Mouse (Mus musculus): Measurements from ENCODE around the gene Ppp6r2. TPM values are rescaled to one million over a fixed set of nuclear protein-coding genes. Genes with fewer than 3 reads are reported as not detected.
A peak's percentile ranks its signal among the peaks of the same experiment; 100 is the strongest.

Gene Ppp6r2
- polyA plus RNA-seq, 1 experiment from 2014 or later = 67.7 TPM

DNA sequence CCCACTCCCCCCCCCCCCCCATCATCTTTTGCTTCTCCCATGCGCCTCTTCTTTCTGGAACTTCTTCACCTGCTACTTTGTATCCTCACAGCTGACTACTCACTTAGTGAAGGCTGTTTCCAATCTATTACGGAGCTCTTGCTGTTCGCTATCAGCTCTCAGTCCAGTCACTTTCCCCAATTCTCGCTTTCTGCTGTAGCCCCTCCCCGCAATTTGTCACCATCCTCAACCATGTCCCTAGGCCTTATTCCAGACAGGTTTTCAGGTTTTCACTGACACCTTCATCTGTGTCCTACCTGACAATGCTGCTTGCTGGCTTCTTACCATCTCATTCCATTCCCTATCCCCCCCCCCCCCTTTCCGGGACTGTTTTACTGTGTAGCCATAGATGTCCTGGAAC lies 1.1 kb downstream of the Ppp6r2 start:
- Histone ChIP-seq H3K36me3 (peaks cover 14% of the 10 kb centered on the region), H3K9ac (replicated peaks) (peak overlapping the region; percentile 99), H3K27me3 (replicated peaks) (no peaks in the 10 kb centered on the region), H3K4me3 (replicated peaks) (peak overlapping the region; percentile 97), H3K27ac (replicated peaks) (peak overlapping the region; percentile 92), H3K4me1 (peaks cover 45% of the 10 kb centered on the region), H3K9me3 (replicated peaks) (no peaks in the 10 kb centered on the region), H3K4me2 (peak overlapping the region; percentile 79)
- 0 out of 2 replicates have a peak, but pooled peaks have one; percentile 7 for ATAC-seq (ENCODE audit: low FRiP score)
- WGBS = 37% methylated on average over 6 of the region's 6 CpGs

DNA sequence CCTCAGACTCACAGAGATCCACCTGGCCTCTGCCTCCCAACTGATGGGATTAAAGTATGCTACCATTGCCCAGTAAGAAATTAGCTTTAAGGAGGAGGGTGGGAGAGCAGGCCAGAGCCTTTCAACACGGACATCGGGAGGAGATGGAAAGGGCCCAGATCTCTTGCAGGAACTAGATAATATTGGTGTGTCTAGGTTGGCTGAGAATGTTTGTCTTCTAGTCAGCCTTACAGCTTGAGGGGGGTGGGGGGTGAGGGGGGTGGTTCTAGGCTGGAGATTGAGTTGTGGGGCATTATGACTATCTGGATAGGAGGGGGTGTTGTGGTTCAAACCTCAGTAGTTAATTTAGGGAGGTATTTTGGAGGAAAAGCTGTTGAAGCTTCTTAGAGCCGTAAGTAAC lies 2.2 kb downstream of the Ppp6r2 start:
- Histone ChIP-seq H3K4me2 (peak overlapping the region; percentile 79), H3K4me1 (peaks cover 45% of the 10 kb centered on the region), H3K4me3 (replicated peaks) (no peak overlapping the region), H3K36me3 (peaks cover 14% of the 10 kb centered on the region), H3K9me3 (replicated peaks) (no peaks in the 10 kb centered on the region), H3K9ac (replicated peaks) (0 out of 2 replicates have a peak overlapping the region, but pooled peaks have one; percentile 28), H3K27ac (replicated peaks) (no peak overlapping the region), H3K27me3 (replicated peaks) (no peaks in the 10 kb centered on the region)
- ATAC-seq (ENCODE audit: low FRiP score) = no peak
- WGBS = 89% methylated on average over 3 of the region's 3 CpGs

DNA sequence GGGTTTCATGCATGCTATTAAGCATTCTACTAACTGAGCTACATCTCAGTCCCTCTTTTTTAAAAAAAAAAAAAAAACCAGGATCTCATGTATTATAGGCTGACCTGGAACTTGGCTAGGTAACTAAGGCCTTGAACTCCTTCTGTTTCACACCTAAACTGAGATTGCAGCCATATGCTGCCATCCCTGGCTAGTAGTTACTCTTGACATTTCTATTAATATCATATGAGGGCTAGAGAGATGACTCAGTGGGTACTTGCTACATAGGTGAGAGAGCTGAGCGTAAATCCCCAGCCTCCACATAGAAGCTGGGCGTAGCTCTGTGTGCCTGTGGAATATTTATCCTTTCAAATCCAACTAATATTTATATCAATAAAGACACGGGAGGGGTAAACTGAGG lies 3.6 kb downstream of the Ppp6r2 start:
- Histone ChIP-seq H3K9me3 (replicated peaks) (no peaks in the 10 kb centered on the region), H3K4me2 (no peak overlapping the region), H3K27ac (replicated peaks) (no peak overlapping the region), H3K9ac (replicated peaks) (no peak overlapping the region), H3K36me3 (peaks cover 14% of the 10 kb centered on the region), H3K4me3 (replicated peaks) (no peak overlapping the region), H3K4me1 (peaks cover 40% of the 10 kb centered on the region), H3K27me3 (replicated peaks) (no peaks in the 10 kb centered on the region)
- WGBS = 95% methylated on average over 3 of the region's 3 CpGs
- ATAC-seq (ENCODE audit: low FRiP score) = no peak

DNA sequence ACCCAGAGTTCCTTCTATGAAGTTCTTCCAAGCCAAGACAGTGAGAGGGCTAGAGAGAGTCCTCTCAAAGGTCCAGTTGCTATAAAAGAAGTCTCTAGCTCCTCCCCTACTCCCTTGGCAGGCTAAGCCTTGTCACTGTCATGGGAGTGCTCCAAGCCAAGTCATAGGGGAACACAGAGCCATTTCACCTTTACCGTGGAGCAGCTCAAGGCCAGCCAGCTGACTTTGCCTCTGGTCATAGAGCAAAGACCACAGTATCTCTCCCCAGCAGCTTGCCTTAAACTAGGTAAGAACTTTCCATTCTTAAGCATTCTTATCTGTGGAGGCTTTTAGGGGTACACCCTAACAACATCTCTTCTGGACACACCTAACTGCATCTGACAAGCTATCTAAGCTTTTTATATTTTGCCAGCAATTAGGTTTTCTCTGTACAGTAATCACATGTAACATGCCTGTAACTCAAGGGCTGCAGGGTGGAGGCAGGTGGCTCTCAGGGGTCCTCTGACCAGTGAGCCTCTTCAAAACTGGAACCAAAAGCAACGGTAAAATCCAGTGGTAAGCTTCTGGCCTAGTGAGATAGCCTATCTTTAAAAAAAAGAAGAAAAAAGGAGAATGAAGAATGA lies 4.4 kb downstream of the Ppp6r2 start:
- Histone ChIP-seq H3K36me3 (peaks cover 14% of the 10 kb centered on the region), H3K4me2 (no peak overlapping the region), H3K27ac (replicated peaks) (no peak overlapping the region), H3K4me3 (replicated peaks) (no peak overlapping the region), H3K9ac (replicated peaks) (no peak overlapping the region), H3K27me3 (replicated peaks) (no peaks in the 10 kb centered on the region), H3K9me3 (replicated peaks) (no peaks in the 10 kb centered on the region), H3K4me1 (peaks cover 36% of the 10 kb centered on the region)
- no peak for ATAC-seq (ENCODE audit: low FRiP score)
- WGBS = 88% methylated on average over 2 of the region's 2 CpGs

DNA sequence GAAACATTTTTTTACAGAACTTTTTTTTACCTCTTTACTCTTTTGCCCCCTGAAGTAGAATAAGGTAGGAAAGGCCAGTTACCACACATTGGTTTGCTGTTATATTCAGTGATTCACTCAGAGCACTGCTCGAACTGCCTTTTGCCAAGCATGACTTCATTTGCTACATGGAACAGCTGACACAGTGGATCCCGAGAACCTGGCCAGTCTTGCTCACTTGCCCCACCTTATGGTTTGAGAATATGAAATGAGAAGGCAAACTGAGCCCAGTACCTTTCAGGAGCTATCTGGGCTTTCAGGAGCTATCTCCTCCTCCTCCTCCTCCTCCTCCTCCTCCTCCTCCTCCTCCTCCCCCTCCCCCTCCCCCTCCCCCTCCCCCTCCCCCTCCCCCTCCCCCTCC lies 22.2 kb downstream of the Ppp6r2 start:
- Histone ChIP-seq H3K27me3 (replicated peaks) (no peaks in the 10 kb centered on the region), H3K4me3 (replicated peaks) (no peak overlapping the region), H3K4me1 (no peaks in the 10 kb centered on the region), H3K9me3 (replicated peaks) (no peaks in the 10 kb centered on the region), H3K9ac (replicated peaks) (no peak overlapping the region), H3K27ac (replicated peaks) (no peak overlapping the region), H3K36me3 (peaks cover 21% of the 10 kb centered on the region), H3K4me2 (no peak overlapping the region)
- ATAC-seq (ENCODE audit: low FRiP score) = no peak
- WGBS = 49% methylated on average over 2 of the region's 2 CpGs

DNA sequence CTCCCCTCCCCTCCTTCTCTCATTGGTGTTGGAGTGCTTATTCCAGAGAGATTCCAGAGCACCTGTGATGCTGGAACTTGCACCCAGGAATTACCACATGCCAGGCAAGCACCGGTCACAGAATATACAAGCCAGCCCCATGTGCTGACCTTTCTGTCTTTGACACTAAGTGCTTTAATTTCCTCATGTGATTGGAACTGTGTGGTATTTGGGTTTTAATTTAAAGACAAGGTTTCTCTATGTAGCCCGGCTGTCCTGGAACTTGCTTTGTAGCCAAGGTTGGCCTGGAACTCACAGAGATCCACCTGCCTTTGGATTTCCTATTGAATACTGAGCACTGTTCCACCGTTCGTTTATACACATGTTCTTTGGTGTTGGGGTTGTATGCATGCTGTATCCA lies 22.7 kb downstream of the Ppp6r2 start:
- H3K27ac ChIP-seq (replicated peaks) = no peak overlapping the region
- H3K9me3 ChIP-seq (replicated peaks) = no peaks in the 10 kb centered on the region
- no peak overlapping the region for H3K4me2 ChIP-seq
- no peak overlapping the region for H3K9ac ChIP-seq (replicated peaks)
- no peak for ATAC-seq (ENCODE audit: low FRiP score)
- H3K27me3 ChIP-seq (replicated peaks) = no peaks in the 10 kb centered on the region
- H3K36me3 ChIP-seq = peaks cover 21% of the 10 kb centered on the region
- H3K4me3 ChIP-seq (replicated peaks) = no peak overlapping the region
- H3K4me1 ChIP-seq = peaks cover 4% of the 10 kb centered on the region
- WGBS = 86% methylated on average over 4 of the region's 4 CpGs

DNA sequence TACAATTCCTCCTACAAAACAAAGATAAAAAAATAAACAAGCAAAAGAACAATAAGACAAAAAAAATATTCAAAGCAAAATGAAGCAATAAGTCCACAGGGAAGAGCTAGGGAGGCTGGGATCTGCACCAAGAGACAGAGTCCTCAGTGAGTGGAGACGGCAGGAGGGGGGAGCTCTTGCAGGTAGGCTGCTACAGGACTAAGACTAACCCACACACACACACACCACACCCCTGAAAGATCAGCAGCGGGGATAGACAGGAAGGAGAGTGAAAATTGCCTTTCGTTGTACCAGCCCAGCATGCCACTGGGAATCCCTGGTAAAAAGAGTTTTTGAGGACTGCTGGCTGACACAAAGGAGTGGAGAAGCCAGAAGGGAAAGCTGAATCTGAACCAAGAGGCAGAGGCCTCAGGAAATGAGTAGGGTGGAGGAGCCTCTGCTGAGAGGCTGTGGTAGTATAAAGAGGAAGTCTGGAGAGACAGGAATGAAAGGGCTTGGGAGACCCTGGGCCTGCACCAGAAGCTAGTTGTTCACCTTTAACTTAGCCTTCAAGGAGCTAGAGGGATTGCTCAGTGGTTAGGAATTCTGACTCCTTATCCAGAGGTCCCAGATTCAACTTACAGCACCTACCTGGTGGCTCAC lies 28.5 kb downstream of the Ppp6r2 start:
- Histone ChIP-seq H3K9ac (replicated peaks) (no peak overlapping the region), H3K9me3 (replicated peaks) (no peaks in the 10 kb centered on the region), H3K4me2 (no peak overlapping the region), H3K27me3 (replicated peaks) (no peaks in the 10 kb centered on the region), H3K4me1 (peaks cover 7% of the 10 kb centered on the region), H3K36me3 (peaks cover 33% of the 10 kb centered on the region), H3K4me3 (replicated peaks) (no peak overlapping the region), H3K27ac (replicated peaks) (no peak overlapping the region)
- ATAC-seq (ENCODE audit: low FRiP score) = no peak
- 63% methylated on average over 3 of the region's 3 CpGs for WGBS

DNA sequence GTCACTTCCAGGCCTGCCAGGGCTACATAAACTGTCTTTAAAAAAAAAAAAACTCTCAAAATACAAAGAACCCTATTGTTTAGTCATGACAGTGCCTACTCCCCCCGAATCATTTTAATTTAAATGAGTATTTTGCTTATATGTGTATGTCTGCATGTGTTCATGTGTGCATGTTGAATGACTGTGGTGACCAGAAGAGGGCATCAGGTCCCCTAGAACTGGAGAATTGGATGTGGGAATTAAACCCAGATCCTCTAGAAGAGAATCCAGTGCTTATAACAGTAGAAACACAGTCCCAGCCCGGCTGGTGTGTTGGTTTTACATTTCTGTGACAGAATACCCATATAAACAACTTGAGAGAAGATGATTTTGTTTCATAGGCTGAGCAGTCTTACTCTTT lies 29.7 kb downstream of the Ppp6r2 start:
- H3K36me3 ChIP-seq = peaks cover 41% of the 10 kb centered on the region
- no peak for ATAC-seq (ENCODE audit: low FRiP score)
- no peak overlapping the region for H3K4me3 ChIP-seq (replicated peaks)
- H3K4me2 ChIP-seq = no peak overlapping the region
- no peak overlapping the region for H3K27ac ChIP-seq (replicated peaks)
- H3K27me3 ChIP-seq (replicated peaks) = no peaks in the 10 kb centered on the region
- WGBS = 81% methylated on average over 2 of the region's 2 CpGs
- peaks cover 7% of the 10 kb centered on the region for H3K4me1 ChIP-seq
- H3K9me3 ChIP-seq (replicated peaks) = no peaks in the 10 kb centered on the region
- H3K9ac ChIP-seq (replicated peaks) = no peak overlapping the region

DNA sequence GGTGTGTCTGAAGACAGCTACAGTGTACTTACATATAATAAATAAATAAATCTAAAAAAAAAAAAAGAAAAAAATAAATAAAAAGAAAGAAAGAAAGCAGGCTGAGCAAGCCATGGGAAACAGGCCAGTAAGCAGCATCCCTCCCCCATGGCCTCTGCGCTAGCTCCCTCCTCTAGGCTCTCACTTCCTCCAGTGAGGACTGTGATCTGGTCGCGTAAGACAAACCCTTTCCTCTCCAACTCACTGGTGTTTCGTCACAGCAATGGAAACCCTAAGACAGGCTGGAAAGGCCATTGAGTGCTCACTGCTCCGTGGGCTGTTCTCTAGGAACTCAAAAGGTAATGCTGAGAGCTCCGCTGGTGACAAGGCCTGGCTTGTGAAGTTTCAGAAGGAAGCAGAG lies 37.7 kb downstream of the Ppp6r2 start:
- Histone ChIP-seq H3K4me1 (no peaks in the 10 kb centered on the region), H3K4me2 (no peak overlapping the region), H3K9ac (replicated peaks) (no peak overlapping the region), H3K27me3 (replicated peaks) (no peaks in the 10 kb centered on the region), H3K9me3 (replicated peaks) (no peaks in the 10 kb centered on the region), H3K4me3 (replicated peaks) (no peak overlapping the region), H3K36me3 (peaks cover 38% of the 10 kb centered on the region), H3K27ac (replicated peaks) (no peak overlapping the region)
- no peak for ATAC-seq (ENCODE audit: low FRiP score)
- WGBS = 85% methylated on average over 6 of the region's 6 CpGs

DNA sequence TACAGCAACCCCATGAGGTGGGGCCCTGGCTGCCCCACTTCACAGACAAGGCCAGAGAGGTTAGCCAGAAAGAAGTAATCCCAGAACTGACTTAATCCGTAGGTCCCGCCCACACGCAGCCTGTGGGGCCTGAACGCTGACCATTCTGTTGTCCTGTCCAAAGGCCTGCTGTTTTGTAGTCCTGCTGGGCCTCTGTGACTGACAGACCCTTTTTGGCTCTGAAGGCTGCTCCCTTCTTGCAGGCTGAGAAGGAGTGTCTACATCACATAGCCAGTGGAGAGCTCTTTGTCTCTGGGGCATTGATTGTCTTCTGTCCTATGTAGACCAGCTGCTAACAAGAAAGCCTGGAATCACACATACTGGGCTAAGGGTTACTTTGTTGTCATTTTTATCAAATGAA lies 44.0 kb downstream of the Ppp6r2 start:
- H3K4me3 ChIP-seq (replicated peaks) = no peak overlapping the region
- no peaks in the 10 kb centered on the region for H3K27me3 ChIP-seq (replicated peaks)
- H3K9me3 ChIP-seq (replicated peaks) = no peaks in the 10 kb centered on the region
- H3K27ac ChIP-seq (replicated peaks) = no peak overlapping the region
- no peak overlapping the region for H3K9ac ChIP-seq (replicated peaks)
- H3K4me1 ChIP-seq = no peaks in the 10 kb centered on the region
- ATAC-seq (ENCODE audit: low FRiP score) = no peak
- WGBS = 53% methylated on average over 4 of the region's 4 CpGs
- H3K4me2 ChIP-seq = no peak overlapping the region
- H3K36me3 ChIP-seq = peaks cover 63% of the 10 kb centered on the region

DNA sequence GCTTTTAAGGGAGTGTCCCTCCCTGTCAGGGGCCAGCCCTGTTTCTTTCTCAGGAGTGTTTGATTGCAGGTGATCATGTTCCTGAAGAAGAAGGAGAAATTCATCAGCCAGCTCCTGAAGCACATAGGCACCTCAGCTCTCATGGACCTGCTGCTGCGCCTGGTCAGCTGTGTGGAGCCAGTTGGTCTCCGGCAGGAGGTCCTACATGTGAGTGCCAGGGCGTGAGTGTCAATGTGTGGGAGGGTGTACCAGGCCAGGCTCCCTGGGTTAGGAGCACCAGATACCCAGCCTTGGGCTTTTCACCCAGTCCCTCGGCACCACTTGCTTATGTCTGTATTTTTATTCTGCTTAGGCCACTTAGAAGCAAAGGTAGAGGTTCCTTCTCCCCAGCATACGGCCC lies 47.6 kb downstream of the Ppp6r2 start:
- Histone ChIP-seq H3K9ac (replicated peaks) (no peak overlapping the region), H3K36me3 (peaks cover 73% of the 10 kb centered on the region), H3K4me1 (no peaks in the 10 kb centered on the region), H3K9me3 (replicated peaks) (no peaks in the 10 kb centered on the region), H3K4me3 (replicated peaks) (no peak overlapping the region), H3K27me3 (replicated peaks) (no peaks in the 10 kb centered on the region), H3K27ac (replicated peaks) (no peak overlapping the region), H3K4me2 (no peak overlapping the region)
- 93% methylated on average over 5 of the region's 5 CpGs for WGBS
- no peak for ATAC-seq (ENCODE audit: low FRiP score)

DNA sequence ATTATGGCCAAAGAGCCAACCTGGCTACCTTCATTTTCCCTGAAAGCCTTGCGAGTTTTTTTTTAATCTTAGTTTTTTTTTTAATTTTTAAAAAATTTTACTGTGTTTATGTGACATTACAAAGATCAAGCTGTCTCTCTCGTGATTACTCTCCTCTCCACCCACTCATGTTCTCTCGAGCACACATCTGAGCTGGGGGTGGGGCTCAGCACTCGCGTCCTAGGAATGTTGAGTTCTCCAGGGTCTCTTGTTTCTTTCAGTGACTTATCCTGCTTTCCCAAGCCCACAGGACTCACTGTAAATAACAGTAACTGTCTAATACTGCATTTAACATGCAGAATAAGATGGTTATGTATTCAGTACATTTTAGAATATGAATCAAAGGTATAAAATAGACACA lies 53.1 kb downstream of the Ppp6r2 start:
- Histone ChIP-seq H3K9ac (replicated peaks) (no peak overlapping the region), H3K27me3 (replicated peaks) (no peaks in the 10 kb centered on the region), H3K4me2 (no peak overlapping the region), H3K27ac (replicated peaks) (no peak overlapping the region), H3K9me3 (replicated peaks) (no peaks in the 10 kb centered on the region), H3K4me1 (no peaks in the 10 kb centered on the region), H3K4me3 (replicated peaks) (no peak overlapping the region), H3K36me3 (peaks cover 69% of the 10 kb centered on the region)
- no peak for ATAC-seq (ENCODE audit: low FRiP score)
- WGBS = 86% methylated on average over 5 of the region's 5 CpGs

Measured in neural tube, embryonic 15.5 days (tissue).